Mouse (Mus musculus) hindlimb bud, embryonic 11.5 days (tissue): ENCODE results near the gene Cylc1.

ENCODE experiments used
- DNase-seq: peaks from one replicate; pipeline ENCODE4 v3.0.0-alpha.2; 2012; ENCODE audit warnings: low read depth, low spot score; ENCODE audit errors: extremely low spot score

The Cylc1 gene

GRCm38 (mm10) chrX:111110118-111110517 is at the start of gene Cylc1:
Cylc1 (plus strand) TSS chrX:111110418.
- DNase-seq: no peak

DNA sequence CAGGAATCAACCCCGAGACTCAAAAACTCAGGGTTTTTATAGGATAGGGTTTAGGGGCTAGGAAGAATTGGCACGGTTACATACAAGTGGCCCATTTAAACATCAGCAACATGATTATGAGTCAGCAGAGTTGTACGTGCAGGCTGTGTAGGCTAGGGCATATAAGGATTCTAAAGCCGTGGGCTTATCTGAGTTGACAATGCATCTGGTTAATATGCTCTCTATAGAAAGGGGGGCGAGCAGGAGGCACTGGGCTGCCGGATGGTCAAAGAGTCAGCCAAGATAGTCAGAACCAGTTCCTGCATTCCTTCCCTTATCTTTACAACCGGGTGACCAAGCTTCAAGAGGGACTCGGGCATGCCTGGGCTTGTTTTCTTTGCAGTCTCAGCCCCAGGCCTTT is 31.5 kb upstream of the Cylc1 start:
- DNase-seq: no peak

DNA sequence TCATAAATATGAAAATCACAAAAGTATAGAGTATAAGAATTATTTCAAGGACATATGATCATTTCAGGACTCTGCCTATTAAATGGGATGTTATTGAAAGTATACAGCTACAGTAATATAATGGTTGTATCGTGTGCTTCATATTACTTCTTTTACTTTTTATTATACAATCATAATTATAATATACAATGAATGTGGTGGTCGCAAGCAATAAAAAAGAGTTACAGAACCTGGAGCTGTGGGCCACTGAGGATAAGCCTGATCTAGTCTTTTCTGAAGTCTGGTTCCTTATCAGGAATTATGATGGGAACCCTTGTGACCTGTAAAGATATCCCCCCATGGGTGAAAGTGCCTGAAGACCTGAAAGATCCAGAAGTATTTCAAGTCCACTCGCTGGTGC is 57.8 kb downstream of the Cylc1 start, which contains the start of gene Gm10112:
Gm10112 (plus strand) TSS at position 301 of the 400 bp plus-strand sequence.
- no peak for DNase-seq
